Mouse (Mus musculus): ENCODE measurements at regions not wholly inside any gene's neighbourhood (a gene's known extent, or its start where the extent isn't known, plus 50 kb on each side); places are given as distances from the start of the nearest gene placed in this dataset.
A peak's percentile ranks its signal among the peaks of the same experiment; 100 is the strongest.

GRCm38 (mm10) chr3:38820787-38821186 is 66.0 kb upstream of the Fat4 start:
- Histone ChIP-seq H3K4me2 (no peak overlapping the region), H3K27ac (no peak overlapping the region), H3K4me3 (replicated peaks) (no peak overlapping the region), H3K4me1 (replicated peaks) (peaks cover 10% of the 10 kb centered on the region), H3K9ac (replicated peaks) (no peak overlapping the region), H3K36me3 (no peaks in the 10 kb centered on the region), H3K9me3 (no peaks in the 10 kb centered on the region), H3K27me3 (no peaks in the 10 kb centered on the region)
- WGBS: 46% methylated on average over 9 of the region's 9 CpGs
- peak; percentile 31; the same call in 1 of the 2 replicates for ATAC-seq (ENCODE audit: insufficient number of reproducible peaks, insufficient read depth, low FRiP score, low TSS enrichment, low read depth)

GRCm38 (mm10) chr3:38820315-38820714 is 66.4 kb upstream of the Fat4 start:
- Histone ChIP-seq H3K27ac (0 out of 2 replicates have a peak overlapping the region, but pooled peaks have one; percentile 12), H3K4me2 (no peak overlapping the region), H3K9me3 (no peaks in the 10 kb centered on the region), H3K4me1 (replicated peaks) (peaks cover 10% of the 10 kb centered on the region), H3K27me3 (no peaks in the 10 kb centered on the region), H3K36me3 (no peaks in the 10 kb centered on the region), H3K9ac (replicated peaks) (no peak overlapping the region), H3K4me3 (replicated peaks) (no peak overlapping the region)
- WGBS: 91% methylated on average over 7 of the region's 7 CpGs
- no peak for ATAC-seq (ENCODE audit: insufficient number of reproducible peaks, insufficient read depth, low FRiP score, low TSS enrichment, low read depth)

GRCm38 (mm10) chr3:38817651-38818050 is 69.1 kb upstream of the Fat4 start:
- Histone ChIP-seq H3K27me3 (no peaks in the 10 kb centered on the region), H3K4me1 (replicated peaks) (peaks cover 13% of the 10 kb centered on the region), H3K4me2 (no peak overlapping the region), H3K4me3 (replicated peaks) (no peak overlapping the region), H3K9ac (replicated peaks) (no peak overlapping the region), H3K36me3 (no peaks in the 10 kb centered on the region), H3K27ac (no peak overlapping the region), H3K9me3 (no peaks in the 10 kb centered on the region)
- 81% methylated on average over 5 of the region's 5 CpGs for WGBS
- no peak for ATAC-seq (ENCODE audit: insufficient number of reproducible peaks, insufficient read depth, low FRiP score, low TSS enrichment, low read depth)

- Histone ChIP-seq H3K4me2 (no peak overlapping the region), H3K27ac (no peak overlapping the region), H3K9ac (replicated peaks) (no peak overlapping the region), H3K4me3 (replicated peaks) (no peak overlapping the region), H3K4me1 (replicated peaks) (0 out of 2 replicates have a peak, but pooled peaks cover 3% of the 10 kb centered on the region), H3K27me3 (no peaks in the 10 kb centered on the region), H3K9me3 (no peaks in the 10 kb centered on the region), H3K36me3 (no peaks in the 10 kb centered on the region)
- 80% methylated on average over 4 of the region's 4 CpGs for WGBS
- ATAC-seq (ENCODE audit: insufficient number of reproducible peaks, insufficient read depth, low FRiP score, low TSS enrichment, low read depth): no peak
Observed at GRCm38 (mm10) chr3:38812457-38812856, 74.3 kb upstream of the Fat4 start.

- Histone ChIP-seq H3K36me3 (no peaks in the 10 kb centered on the region), H3K4me3 (replicated peaks) (no peak overlapping the region), H3K4me2 (no peak overlapping the region), H3K4me1 (replicated peaks) (0 out of 2 replicates have a peak, but pooled peaks cover 6% of the 10 kb centered on the region), H3K27me3 (no peaks in the 10 kb centered on the region), H3K9me3 (no peaks in the 10 kb centered on the region), H3K27ac (no peak overlapping the region), H3K9ac (replicated peaks) (no peak overlapping the region)
- ATAC-seq (ENCODE audit: insufficient number of reproducible peaks, insufficient read depth, low FRiP score, low TSS enrichment, low read depth): no peak
- 91% methylated on average over 8 of the region's 8 CpGs for WGBS
Observed at GRCm38 (mm10) chr3:38811635-38812034, 75.1 kb upstream of the Fat4 start.

GRCm38 (mm10) chr3:38806469-38807055 is 80.2 kb upstream of the Fat4 start:
- Histone ChIP-seq H3K4me1 (replicated peaks) (peaks cover 10% of the 10 kb centered on the region; the same call in 1 of the 2 replicates), H3K36me3 (no peaks in the 10 kb centered on the region), H3K27ac (no peak overlapping the region), H3K4me3 (replicated peaks) (no peak overlapping the region), H3K27me3 (no peaks in the 10 kb centered on the region), H3K4me2 (no peak overlapping the region), H3K9me3 (no peaks in the 10 kb centered on the region), H3K9ac (replicated peaks) (no peak overlapping the region)
- ATAC-seq (ENCODE audit: insufficient number of reproducible peaks, insufficient read depth, low FRiP score, low TSS enrichment, low read depth): no peak
- 40% methylated on average over 1 of the region's 1 CpGs for WGBS

- Histone ChIP-seq H3K4me1 (replicated peaks) (peaks cover 10% of the 10 kb centered on the region; the same call in 1 of the 2 replicates), H3K9ac (replicated peaks) (no peak overlapping the region), H3K27me3 (no peaks in the 10 kb centered on the region), H3K4me2 (no peak overlapping the region), H3K9me3 (no peaks in the 10 kb centered on the region), H3K36me3 (no peaks in the 10 kb centered on the region), H3K4me3 (replicated peaks) (no peak overlapping the region), H3K27ac (no peak overlapping the region)
- WGBS: 43% methylated on average over 5 of the region's 5 CpGs
- no peak for ATAC-seq (ENCODE audit: insufficient number of reproducible peaks, insufficient read depth, low FRiP score, low TSS enrichment, low read depth)
Observed at GRCm38 (mm10) chr3:38806036-38806435, 80.7 kb upstream of the Fat4 start.

- Histone ChIP-seq H3K27me3 (no peaks in the 10 kb centered on the region), H3K9ac (replicated peaks) (no peak overlapping the region), H3K27ac (no peak overlapping the region), H3K4me2 (no peak overlapping the region), H3K4me1 (replicated peaks) (no peaks in the 10 kb centered on the region), H3K9me3 (no peaks in the 10 kb centered on the region), H3K36me3 (no peaks in the 10 kb centered on the region), H3K4me3 (replicated peaks) (no peak overlapping the region)
- ATAC-seq (ENCODE audit: insufficient number of reproducible peaks, insufficient read depth, low FRiP score, low TSS enrichment, low read depth): no peak
- WGBS: 87% methylated on average over 11 of the region's 11 CpGs
Observed at GRCm38 (mm10) chr3:38795646-38796301, 91.0 kb upstream of the Fat4 start.

GRCm38 (mm10) chr3:38793221-38793620 is 93.5 kb upstream of the Fat4 start:
- Histone ChIP-seq H3K36me3 (no peaks in the 10 kb centered on the region), H3K27ac (no peak overlapping the region), H3K9ac (replicated peaks) (no peak overlapping the region), H3K27me3 (no peaks in the 10 kb centered on the region), H3K9me3 (no peaks in the 10 kb centered on the region), H3K4me1 (replicated peaks) (no peaks in the 10 kb centered on the region), H3K4me2 (no peak overlapping the region), H3K4me3 (replicated peaks) (no peak overlapping the region)
- no peak for ATAC-seq (ENCODE audit: insufficient number of reproducible peaks, insufficient read depth, low FRiP score, low TSS enrichment, low read depth)
- WGBS: 86% methylated on average over 3 of the region's 3 CpGs

- Histone ChIP-seq H3K4me2 (no peak overlapping the region), H3K4me3 (replicated peaks) (no peak overlapping the region), H3K9ac (replicated peaks) (no peak overlapping the region), H3K27ac (no peak overlapping the region), H3K27me3 (no peaks in the 10 kb centered on the region), H3K4me1 (replicated peaks) (no peaks in the 10 kb centered on the region), H3K36me3 (no peaks in the 10 kb centered on the region), H3K9me3 (no peaks in the 10 kb centered on the region)
- no peak for ATAC-seq (ENCODE audit: insufficient number of reproducible peaks, insufficient read depth, low FRiP score, low TSS enrichment, low read depth)
- 66% methylated on average over 2 of the region's 2 CpGs for WGBS
Observed at GRCm38 (mm10) chr3:38788751-38789150, 98.0 kb upstream of the Fat4 start.

GRCm38 (mm10) chr3:38783711-38784110 is 103.0 kb upstream of the Fat4 start:
- no peak overlapping the region for H3K4me2 ChIP-seq
- no peak overlapping the region for H3K4me3 ChIP-seq (replicated peaks)
- H3K36me3 ChIP-seq: no peaks in the 10 kb centered on the region
- H3K9ac ChIP-seq (replicated peaks): no peak overlapping the region
- WGBS: 73% methylated on average over 6 of the region's 6 CpGs
- no peaks in the 10 kb centered on the region for H3K9me3 ChIP-seq
- no peaks in the 10 kb centered on the region for H3K27me3 ChIP-seq
- ATAC-seq (ENCODE audit: insufficient number of reproducible peaks, insufficient read depth, low FRiP score, low TSS enrichment, low read depth): no peak
- H3K4me1 ChIP-seq (replicated peaks): no peaks in the 10 kb centered on the region
- H3K27ac ChIP-seq: no peak overlapping the region

GRCm38 (mm10) chr3:38783051-38783450 is 103.7 kb upstream of the Fat4 start:
- no peaks in the 10 kb centered on the region for H3K4me1 ChIP-seq (replicated peaks)
- no peak overlapping the region for H3K4me3 ChIP-seq (replicated peaks)
- no peak for ATAC-seq (ENCODE audit: insufficient number of reproducible peaks, insufficient read depth, low FRiP score, low TSS enrichment, low read depth)
- no peak overlapping the region for H3K4me2 ChIP-seq
- 72% methylated on average over 3 of the region's 3 CpGs for WGBS
- H3K9me3 ChIP-seq: no peaks in the 10 kb centered on the region
- H3K27me3 ChIP-seq: no peaks in the 10 kb centered on the region
- no peak overlapping the region for H3K27ac ChIP-seq
- H3K9ac ChIP-seq (replicated peaks): no peak overlapping the region
- H3K36me3 ChIP-seq: no peaks in the 10 kb centered on the region

Data from limb, embryonic 12.5 days (tissue).